Mouse (Mus musculus): Measurements from ENCODE around the gene Tcea3.

DNA sequence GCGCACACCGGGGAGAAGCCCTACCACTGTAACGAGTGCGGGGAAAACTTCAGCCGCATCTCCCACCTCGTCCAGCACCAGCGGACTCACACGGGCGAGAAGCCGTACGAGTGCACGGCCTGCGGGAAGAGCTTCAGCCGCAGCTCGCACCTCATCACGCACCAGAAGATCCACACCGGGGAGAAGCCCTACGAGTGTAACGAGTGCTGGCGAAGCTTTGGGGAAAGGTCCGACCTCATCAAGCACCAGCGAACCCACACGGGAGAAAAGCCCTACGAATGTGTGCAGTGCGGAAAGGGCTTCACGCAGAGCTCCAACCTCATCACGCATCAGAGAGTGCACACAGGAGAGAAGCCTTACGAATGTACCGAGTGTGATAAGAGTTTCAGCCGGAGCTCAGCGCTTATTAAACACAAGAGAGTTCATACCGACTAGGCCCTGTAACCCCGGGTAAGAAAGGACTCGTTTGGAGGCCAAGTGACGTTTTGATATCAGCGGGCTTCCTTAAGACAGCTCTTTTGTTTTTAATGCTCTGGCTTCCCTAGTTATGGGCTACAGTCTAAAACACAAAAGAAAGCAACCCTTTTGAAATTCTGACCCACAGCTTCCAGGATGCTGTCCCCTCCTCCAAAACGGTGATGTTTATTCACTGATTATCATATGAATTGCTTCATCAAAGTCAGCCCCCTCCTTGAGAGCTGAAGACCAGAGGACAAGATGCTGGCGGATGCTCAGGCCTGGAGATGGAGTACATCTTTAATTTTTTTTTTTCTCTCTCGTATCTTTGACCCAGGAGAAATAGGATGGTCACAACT, 43.5 kb downstream of the Tcea3 start:
- TF ChIP-seq CTCF (IDR thresholded peaks at IDR 0.05), result no peak
- no peak for TF ChIP-seq EP300 (IDR thresholded peaks at IDR 0.05)

Measured in lung, postnatal 0 days (tissue).